Mouse (Mus musculus) liver, embryonic 16.5 days (tissue): ENCODE results near the gene Slc25a27. TPM values are rescaled to one million over a fixed set of nuclear protein-coding genes. Genes with fewer than 3 reads are reported as not detected.

Source experiments
- ATAC-seq: fragments of 200-750 bp; cut with Nextera tagmentation; 2 replicates; pipeline ENCODE4 v1.8.0; 2017; ENCODE audit warnings: low read depth, mild to moderate bottlenecking, moderate number of reproducible peaks, moderate library complexity
- H3K27ac ChIP-seq: fragments of 300-500 bp; sonication (generic); 2 replicates; pipeline ENCODE4 v1.5.1; 2014; ENCODE audit warnings: mild to moderate bottlenecking, low read length
- H3K27me3 ChIP-seq: fragments of 300-500 bp; sonication (generic); 2 replicates; pipeline ENCODE4 v1.6.1; 2014; ENCODE audit warnings: low read depth, low read length, mixed read lengths; ENCODE audit not compliant: control insufficient read depth, insufficient read depth
- H3K36me3 ChIP-seq: fragments of 300-500 bp; sonication (generic); 2 replicates; pipeline ENCODE4 v1.6.1; 2014; ENCODE audit warnings: mild to moderate bottlenecking; ENCODE audit not compliant: control insufficient read depth, insufficient read depth
- H3K4me1 ChIP-seq: fragments of 300-500 bp; sonication (generic); 2 replicates; pipeline ENCODE4 v1.6.1; 2014; ENCODE audit warnings: low read depth, low read length, mixed read lengths; ENCODE audit not compliant: control insufficient read depth
- H3K4me2 ChIP-seq: fragments of 300-500 bp; sonication (generic); 2 replicates; pipeline ENCODE4 v1.6.1; 2014; ENCODE audit warnings: low read depth, low read length, mixed read lengths
- H3K4me3 ChIP-seq: fragments of 300-500 bp; sonication (generic); 2 replicates; pipeline ENCODE4 v1.5.1; 2014; ENCODE audit warnings: low read depth, mild to moderate bottlenecking, low read length
- H3K9ac ChIP-seq: fragments of 300-500 bp; sonication (generic); 2 replicates; pipeline ENCODE4 v1.6.1; 2014; ENCODE audit warnings: low read depth, low read length
- H3K9me3 ChIP-seq: fragments of 300-500 bp; sonication (generic); replicated peaks from 2 replicates; pipeline ENCODE4 v1.6.1; 2016; ENCODE audit warnings: low read length; ENCODE audit not compliant: control insufficient read depth
- WGBS: fragments of 180-500 bp; shearing (Covaris S2); extraction: QIAGEN DNeasy Blood & Tissue Kit; methylation state at CpG from one replicate; pipeline ENCODE4 v1.1.7; 2014; ENCODE audit not compliant: insufficient replicate concordance; 5-methylcytosine and 5-hydroxymethylcytosine counted together
- polyA plus RNA-seq: library from polyadenylated mRNA; unstranded; fragments of >200 nt; fragmentation: Nextera tagmentation; extraction: Ambion mirVana; gene quantifications from 2 replicates; pipeline ENCODE4 v1.2.1, GENCODE M21; 2015

Gene Slc25a27
- polyA plus RNA-seq, 1 experiment from 2014 or later: 1.4 TPM

DNA sequence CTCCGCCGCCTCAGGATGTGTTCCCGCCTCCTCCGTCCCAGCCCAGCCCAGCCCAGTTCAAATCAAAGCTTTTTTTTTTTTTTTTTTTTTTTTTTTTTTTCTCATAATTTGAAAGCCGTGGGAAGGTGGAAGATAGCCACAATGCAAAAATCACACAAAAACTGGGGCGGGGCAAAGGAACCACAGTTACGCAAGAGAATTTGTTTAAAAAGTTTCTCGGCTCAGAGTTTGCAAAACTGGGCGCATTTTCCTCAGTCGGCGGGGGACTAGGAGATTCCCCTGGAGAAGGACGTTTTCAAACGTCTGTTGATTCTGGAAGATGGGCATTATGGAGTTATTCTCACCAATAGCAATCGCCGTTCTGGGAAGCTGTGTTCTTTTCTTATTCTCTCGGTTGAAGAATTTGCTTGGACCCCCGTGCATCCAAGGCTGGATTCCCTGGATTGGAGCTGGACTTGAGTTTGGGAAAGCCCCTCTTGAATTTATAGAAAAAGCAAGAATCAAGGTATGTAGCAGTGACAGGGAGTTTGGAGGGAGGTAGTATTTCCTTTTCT, 353 bp upstream of the Slc25a27 start, which contains the start of gene Cyp39a1:
Gene Cyp39a1 (plus strand): TSS at position 136 of the 554 bp plus-strand sequence.
- under 1% methylated on average over 17 of the region's 17 CpGs for WGBS
- no peaks in the 10 kb centered on the region for H3K27me3 ChIP-seq
- ATAC-seq: no peak

DNA sequence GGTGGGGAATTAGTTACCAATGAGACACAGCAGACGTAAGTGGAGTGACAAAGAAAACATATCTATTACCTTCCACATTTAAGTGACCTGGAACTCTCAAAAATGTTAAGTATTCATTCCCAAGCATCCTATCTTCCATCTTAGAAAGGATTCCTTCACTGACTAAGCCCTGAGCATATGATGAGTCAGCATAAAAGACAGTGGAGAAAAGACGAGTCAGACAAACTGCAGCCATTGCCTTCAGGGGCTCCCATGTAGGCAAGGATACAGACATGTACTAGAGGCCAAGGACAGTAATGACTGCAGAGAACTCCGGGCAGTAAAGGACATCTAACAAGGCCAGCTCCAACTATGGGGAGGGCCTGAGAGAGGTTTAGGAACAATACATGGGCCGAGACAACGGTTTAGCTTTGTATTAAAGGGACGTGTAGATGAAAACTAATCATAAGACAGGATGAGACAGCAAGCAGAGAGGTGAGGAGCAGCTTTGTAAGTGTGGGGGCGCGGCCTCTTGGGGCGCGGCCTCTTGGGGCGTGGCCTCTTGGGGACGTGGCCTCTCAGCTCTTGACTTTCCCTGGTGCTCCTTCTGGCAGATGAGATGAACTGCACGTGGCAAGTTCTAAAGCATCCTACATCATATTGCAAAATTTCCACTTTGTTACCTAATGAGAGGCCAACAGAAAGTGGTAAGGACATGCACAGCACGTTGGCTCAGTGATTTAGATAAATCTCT, 15.5 kb downstream of the Slc25a27 start:
- Histone ChIP-seq H3K27ac (no peak overlapping the region), H3K9me3 (no peaks in the 10 kb centered on the region), H3K4me2 (no peak overlapping the region), H3K4me1 (no peaks in the 10 kb centered on the region), H3K4me3 (no peak overlapping the region), H3K36me3 (no peaks in the 10 kb centered on the region), H3K27me3 (no peaks in the 10 kb centered on the region), H3K9ac (no peak overlapping the region)
- ATAC-seq: no peak
- 57% methylated on average over 14 of the region's 14 CpGs for WGBS

More for the DNA sequence above, 353 bp upstream of the Slc25a27 start, which contains the start of gene Cyp39a1:
- Histone ChIP-seq H3K4me2 (peak within 1 kb of the TSS; percentile 80), H3K27ac (no peak within 1 kb of the TSS), H3K9me3 (no peaks in the 10 kb centered on the region), H3K4me1 (peaks cover 8% of the 10 kb centered on the region), H3K4me3 (peak within 1 kb of the TSS; percentile 58), H3K36me3 (no peaks in the 10 kb centered on the region), H3K9ac (peak within 1 kb of the TSS; percentile 42)

DNA sequence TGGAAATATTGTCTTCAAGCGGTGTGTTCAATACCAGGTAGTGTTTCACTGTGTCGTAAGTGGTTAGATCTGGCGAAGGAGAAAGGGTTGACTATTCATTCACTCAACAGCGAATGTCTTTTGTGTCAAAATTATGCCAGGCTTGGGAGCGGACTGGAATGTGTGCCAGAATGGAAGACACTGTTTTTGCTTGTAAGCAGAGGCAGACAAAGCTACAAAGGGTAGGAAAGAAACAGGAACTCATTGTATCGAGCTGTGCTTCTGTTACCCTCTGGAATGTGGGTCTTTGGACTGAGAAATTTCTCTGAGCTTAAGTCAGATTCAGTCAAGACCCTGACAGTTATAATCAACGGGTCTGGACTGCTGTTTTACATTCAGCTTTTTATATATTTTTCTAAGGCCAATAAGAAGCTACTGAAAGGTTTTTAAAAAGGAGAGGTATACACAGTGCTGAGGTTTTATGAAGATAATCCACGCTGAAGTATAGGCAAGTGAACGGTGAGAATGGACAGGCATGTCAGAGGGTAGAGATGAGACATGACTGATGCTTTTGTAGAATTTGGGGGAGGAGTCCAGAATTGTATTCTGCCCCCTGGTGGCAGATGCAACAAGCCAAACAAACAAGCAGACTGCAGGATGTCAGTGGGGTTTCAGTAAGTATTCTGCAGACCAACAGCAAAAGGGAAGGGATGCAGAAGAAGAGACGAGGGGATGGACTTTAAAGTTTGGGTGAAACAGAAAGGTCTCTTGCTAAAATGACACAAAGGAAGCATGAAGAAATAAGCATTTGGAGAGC, 17.2 kb downstream of the Slc25a27 start:
- Histone ChIP-seq H3K9me3 (no peaks in the 10 kb centered on the region), H3K9ac (no peak overlapping the region), H3K4me3 (no peak overlapping the region), H3K27me3 (no peaks in the 10 kb centered on the region), H3K4me2 (no peak overlapping the region), H3K27ac (no peak overlapping the region), H3K4me1 (no peaks in the 10 kb centered on the region), H3K36me3 (no peaks in the 10 kb centered on the region)
- ATAC-seq: no peak
- 63% methylated on average over 10 of the region's 10 CpGs for WGBS

DNA sequence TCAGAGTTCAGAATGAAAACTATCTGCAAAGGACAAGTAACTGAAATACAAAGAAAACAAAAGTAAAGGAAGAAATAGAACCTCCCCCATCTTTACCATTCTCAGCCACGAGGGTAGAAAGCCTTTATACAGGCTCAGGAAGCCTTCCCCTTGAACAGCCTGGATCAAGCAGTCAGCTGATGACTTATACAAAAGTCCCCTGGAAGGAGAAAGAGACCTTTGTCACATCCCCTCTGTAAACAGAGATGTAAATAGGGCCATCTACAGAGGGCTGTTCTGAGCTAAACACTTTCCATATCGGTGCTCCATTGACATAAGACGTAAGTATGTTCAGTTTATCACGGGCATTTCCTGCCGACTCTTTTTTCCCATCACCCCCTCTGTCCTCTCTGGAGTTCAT, 20.1 kb downstream of the Slc25a27 start:
- Histone ChIP-seq H3K9ac (no peak overlapping the region), H3K27me3 (no peaks in the 10 kb centered on the region), H3K4me1 (peaks cover 2% of the 10 kb centered on the region; the same call in 1 of the 2 replicates), H3K27ac (no peak overlapping the region), H3K36me3 (no peaks in the 10 kb centered on the region), H3K4me2 (no peak overlapping the region), H3K9me3 (no peaks in the 10 kb centered on the region), H3K4me3 (no peak overlapping the region)
- ATAC-seq: no peak
- 63% methylated on average over 5 of the region's 5 CpGs for WGBS

DNA sequence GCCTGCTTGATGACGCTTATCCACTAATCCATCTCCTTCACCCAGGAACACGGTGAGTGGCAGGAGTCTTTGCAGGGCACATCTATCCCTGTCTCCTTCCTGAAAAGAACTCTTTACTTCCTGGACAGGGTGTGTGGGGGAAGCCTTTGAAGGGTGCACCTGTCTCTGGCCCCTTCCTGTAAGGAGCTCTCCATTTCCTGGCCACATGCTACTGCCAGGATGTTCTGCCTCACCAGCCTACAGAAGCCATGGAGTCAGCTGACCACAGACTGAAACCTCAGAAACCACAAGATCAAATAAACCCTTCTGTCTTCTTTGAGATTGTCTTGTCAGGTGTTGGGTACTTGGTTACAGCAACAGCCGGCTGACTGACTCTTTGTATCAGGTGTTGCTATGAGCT, 21.9 kb downstream of the Slc25a27 start:
- Histone ChIP-seq H3K4me1 (peaks cover 2% of the 10 kb centered on the region; the same call in 1 of the 2 replicates), H3K4me2 (no peak overlapping the region), H3K27me3 (no peaks in the 10 kb centered on the region), H3K9me3 (peaks cover 2% of the 10 kb centered on the region), H3K27ac (no peak overlapping the region), H3K36me3 (no peaks in the 10 kb centered on the region), H3K4me3 (no peak overlapping the region), H3K9ac (no peak overlapping the region)
- 39% methylated on average over 3 of the region's 3 CpGs for WGBS
- ATAC-seq: no peak

DNA sequence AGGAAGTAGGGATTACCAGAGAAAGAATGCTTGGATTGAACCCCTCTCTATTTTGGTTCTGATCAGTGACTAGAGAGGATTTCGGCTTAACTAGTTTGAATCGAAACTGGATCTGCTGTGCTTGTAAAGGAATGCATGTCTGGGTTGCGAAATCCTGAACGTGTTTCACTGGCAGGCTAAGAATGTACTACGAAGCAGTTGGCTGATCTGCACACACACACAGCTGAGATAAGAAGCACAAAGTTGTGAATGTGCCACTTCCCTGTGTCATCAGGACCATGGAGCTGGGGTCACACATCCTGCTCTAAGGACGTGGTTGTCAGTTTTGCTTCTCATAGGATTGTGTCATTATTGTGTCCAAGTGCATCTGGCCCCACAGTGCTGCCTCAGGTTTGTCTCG, 22.6 kb downstream of the Slc25a27 start:
- Histone ChIP-seq H3K27ac (no peak overlapping the region), H3K9ac (no peak overlapping the region), H3K36me3 (no peaks in the 10 kb centered on the region), H3K4me1 (peaks cover 2% of the 10 kb centered on the region; the same call in 1 of the 2 replicates), H3K9me3 (peaks cover 2% of the 10 kb centered on the region), H3K27me3 (no peaks in the 10 kb centered on the region), H3K4me3 (no peak overlapping the region), H3K4me2 (no peak overlapping the region)
- ATAC-seq: peak; percentile 86
- WGBS: 19% methylated on average over 7 of the region's 7 CpGs

DNA sequence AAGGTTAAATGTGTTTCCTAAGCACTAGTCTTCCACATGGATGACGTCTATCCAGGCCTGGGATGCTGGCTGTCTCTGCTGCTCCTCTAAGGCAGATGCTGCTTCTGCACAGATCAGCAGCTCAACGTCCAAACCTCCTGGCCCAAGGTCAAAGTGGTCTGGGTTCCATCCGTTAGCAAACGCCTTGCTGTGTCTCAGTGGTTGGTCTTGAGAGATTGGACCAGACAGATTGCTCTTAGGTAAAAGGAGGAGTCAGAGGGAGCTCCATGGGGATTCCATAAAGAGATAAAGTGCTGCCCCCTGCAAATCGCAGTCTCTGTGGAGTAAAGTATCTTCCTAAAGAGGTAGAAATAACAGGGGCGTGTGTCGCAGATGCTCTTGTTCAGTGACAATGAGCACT, 23.8 kb downstream of the Slc25a27 start:
- Histone ChIP-seq H3K27me3 (no peaks in the 10 kb centered on the region), H3K36me3 (no peaks in the 10 kb centered on the region), H3K9ac (no peak overlapping the region), H3K4me2 (no peak overlapping the region), H3K4me3 (no peak overlapping the region), H3K4me1 (peaks cover 2% of the 10 kb centered on the region; the same call in 1 of the 2 replicates), H3K27ac (no peak overlapping the region), H3K9me3 (peaks cover 2% of the 10 kb centered on the region)
- ATAC-seq: no peak
- WGBS: 55% methylated on average over 7 of the region's 7 CpGs

DNA sequence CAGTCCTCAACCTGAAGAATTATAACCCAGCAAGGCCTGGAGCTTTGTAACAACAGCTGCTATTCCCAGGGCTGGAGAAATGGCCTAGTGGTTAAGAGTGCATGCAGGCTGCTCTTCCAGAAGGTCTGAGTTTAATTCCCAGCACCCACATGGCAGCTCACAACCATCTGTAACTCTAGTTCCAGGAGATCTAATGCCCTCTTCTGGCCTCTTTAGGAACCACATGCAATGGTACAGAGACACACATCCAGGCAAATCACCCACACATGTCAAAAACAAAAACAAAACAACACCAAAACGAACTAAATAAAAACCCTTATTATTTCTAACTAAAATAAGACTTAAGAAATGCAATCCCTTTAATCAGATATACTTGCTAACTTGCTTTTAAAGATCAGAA, 26.2 kb downstream of the Slc25a27 start:
- H3K4me1 ChIP-seq: peaks cover 2% of the 10 kb centered on the region; the same call in 1 of the 2 replicates
- no peak for ATAC-seq
- no peak overlapping the region for H3K27ac ChIP-seq
- peaks cover 2% of the 10 kb centered on the region for H3K9me3 ChIP-seq
- no peak overlapping the region for H3K4me2 ChIP-seq
- no peaks in the 10 kb centered on the region for H3K27me3 ChIP-seq
- H3K4me3 ChIP-seq: no peak overlapping the region
- H3K36me3 ChIP-seq: no peaks in the 10 kb centered on the region
- 23% methylated on average over 1 of the region's 1 CpGs for WGBS
- H3K9ac ChIP-seq: no peak overlapping the region
